ENCODE assay signal across 8 mouse cellular contexts in the genomic region with DNA sequence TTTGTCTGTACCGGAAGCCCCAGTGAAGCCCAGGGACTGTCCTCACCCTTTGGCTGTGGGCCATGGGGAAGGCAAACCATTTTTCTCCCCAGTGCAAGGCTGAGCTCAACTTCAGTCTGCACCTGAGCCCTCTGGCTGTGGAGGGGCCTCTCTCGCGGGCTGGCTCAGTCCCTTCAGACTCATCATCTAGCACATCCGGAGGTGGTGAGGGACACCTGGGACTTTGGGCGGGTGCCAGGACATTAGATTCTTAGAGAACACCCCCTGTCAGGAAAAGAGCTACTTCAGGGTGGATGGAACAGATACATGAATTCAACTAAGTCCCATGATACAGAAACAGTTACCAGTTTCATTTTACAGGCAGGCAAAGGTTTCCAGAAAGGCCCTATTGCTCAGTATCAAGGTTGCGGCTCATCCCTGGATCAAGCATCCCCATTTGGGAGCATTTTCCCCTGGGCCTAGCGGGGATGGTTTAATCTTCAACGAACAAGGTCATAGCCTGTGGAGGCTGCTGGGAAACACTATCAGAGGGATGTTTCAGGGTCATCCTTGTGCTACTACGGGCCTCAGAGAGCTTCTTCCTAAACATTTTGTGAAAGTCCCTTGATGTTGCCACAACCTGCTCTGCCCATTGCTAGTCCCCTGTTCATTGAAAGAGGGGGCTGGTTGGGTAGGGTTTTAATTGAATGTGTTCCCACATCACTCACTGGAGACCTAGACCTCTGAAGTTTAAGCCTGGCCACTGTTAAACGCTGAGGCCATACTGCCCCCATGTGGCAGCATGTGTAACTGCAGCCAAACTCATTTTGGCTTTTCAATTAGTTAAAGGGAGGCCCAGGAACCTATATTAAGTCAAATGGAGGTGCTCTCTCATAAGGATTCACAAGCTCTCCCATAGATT. TPM values are rescaled to one million over a fixed set of nuclear protein-coding genes. Genes with fewer than 3 reads are reported as not detected.
DNase-seq lines count a peak whose midpoint lies in the region; ATAC-seq and TF ChIP-seq lines count a peak whose summit lies in the region.

No protein-coding gene starts in this region.

- WGBS in heart, embryonic 13.5 days: 48% methylated on average over 10 of the region's 10 CpGs
- WGBS in forebrain, embryonic 15.5 days: 41% methylated on average over 10 of the region's 10 CpGs
- WGBS in midbrain, embryonic 16.5 days: 46% methylated on average over 10 of the region's 10 CpGs

- H3K79me2 ChIP-seq in C2C12 (ENCODE audit: control insufficient read depth, insufficient read depth): no peaks in the 10 kb centered on the region

- no peaks in the 10 kb centered on the region for H3K9me3 ChIP-seq in heart, embryonic 13.5 days
- no peaks in the 10 kb centered on the region for H3K9me3 ChIP-seq in forebrain, embryonic 15.5 days
- no peaks in the 10 kb centered on the region for H3K9me3 ChIP-seq in midbrain, embryonic 16.5 days (replicated peaks; ENCODE audit: control insufficient read depth, low read length, poor library complexity, severe bottlenecking)

- H3K4me2 ChIP-seq in heart, embryonic 13.5 days: no peak overlapping the region
- no peak overlapping the region for H3K4me2 ChIP-seq in forebrain, embryonic 15.5 days (replicated peaks)
- H3K4me2 ChIP-seq in midbrain, embryonic 16.5 days (ENCODE audit: low read length): no peak overlapping the region

- H3K27me3 ChIP-seq in heart, embryonic 13.5 days (replicated peaks): no peaks in the 10 kb centered on the region
- H3K27me3 ChIP-seq in C2C12 (ENCODE audit: control insufficient read depth, insufficient read depth, insufficient read length): no peaks in the 10 kb centered on the region
- no peaks in the 10 kb centered on the region for H3K27me3 ChIP-seq in forebrain, embryonic 15.5 days
- no peaks in the 10 kb centered on the region for H3K27me3 ChIP-seq in midbrain, embryonic 16.5 days (ENCODE audit: control insufficient read depth, insufficient read depth, low read depth, low read length)

- H3K36me3 ChIP-seq in heart, embryonic 13.5 days: peaks cover 19% of the 10 kb centered on the region
- H3K36me3 ChIP-seq in C2C12 (ENCODE audit: control insufficient read depth, insufficient read depth): no peaks in the 10 kb centered on the region
- peaks cover 19% of the 10 kb centered on the region for H3K36me3 ChIP-seq in forebrain, embryonic 15.5 days
- peaks cover 4% of the 10 kb centered on the region; the same call in 1 of the 2 replicates for H3K36me3 ChIP-seq in midbrain, embryonic 16.5 days (ENCODE audit: control insufficient read depth, insufficient read depth, low read length)

- H3K79me3 ChIP-seq in C2C12 (ENCODE audit: low read depth): no peaks in the 10 kb centered on the region

- H3K4me1 ChIP-seq in heart, embryonic 13.5 days: peaks cover 6% of the 10 kb centered on the region; the same call in 1 of the 2 replicates
- H3K4me1 ChIP-seq in forebrain, embryonic 15.5 days: peaks cover 13% of the 10 kb centered on the region
- H3K4me1 ChIP-seq in midbrain, embryonic 16.5 days (ENCODE audit: control insufficient read depth, insufficient read depth, low read length): peaks cover 9% of the 10 kb centered on the region

- no peak overlapping the region for H3K27ac ChIP-seq in heart, embryonic 13.5 days (replicated peaks)
- 0 out of 2 replicates have a peak overlapping the region, but pooled peaks have one; percentile 9 for H3K27ac ChIP-seq in forebrain, embryonic 15.5 days (replicated peaks)
- H3K27ac ChIP-seq in midbrain, embryonic 16.5 days (ENCODE audit: low read length): no peak overlapping the region

- peak overlapping the region; percentile 40; the same call in 1 of the 2 replicates for H3K9ac ChIP-seq in heart, embryonic 13.5 days
- no peak overlapping the region; the same call in 1 of the 2 replicates for H3K9ac ChIP-seq in forebrain, embryonic 15.5 days (replicated peaks)
- H3K9ac ChIP-seq in midbrain, embryonic 16.5 days (ENCODE audit: low read depth, low read length): no peak overlapping the region

- no peak for DNase-seq in heart, adult 8-10 months (ENCODE audit: low spot score)
- peak; percentile 60 for DNase-seq in brain, adult 2 months (ENCODE audit: low read depth, low spot score)
- DNase-seq in kidney, postnatal 4 days: peak; percentile 68 to 69
- DNase-seq in gastrocnemius, postnatal 14 days: no peak

- H3ac ChIP-seq in C2C12 (ENCODE audit: control insufficient read depth, insufficient read length, low read depth): no peak overlapping the region

- intact Hi-C loops in gastrocnemius, postnatal 14 days (cut with DNase I; ENCODE audit: low total_unique reads): loop anchor here (2.0 kb wide), 1 partner anchor 134 kb away; no protein-coding TSS in a partner anchor

- peak; percentile 64 for TF ChIP-seq CTCF in C2C12 (IDR thresholded peaks at IDR 0.05; ENCODE audit: control insufficient read depth, insufficient read depth, insufficient read length)

- ATAC-seq in heart, embryonic 13.5 days (ENCODE audit: extremely low read depth, insufficient number of reproducible peaks, low FRiP score, low TSS enrichment): no peak
- peak; percentile 55 for ATAC-seq in forebrain, embryonic 15.5 days (replicated peaks)
- peak; percentile 58; the same call in 1 of the 2 replicates for ATAC-seq in midbrain, embryonic 16.5 days

- no peak overlapping the region for H3K4me3 ChIP-seq in heart, embryonic 13.5 days
- no peak overlapping the region for H3K4me3 ChIP-seq in C2C12 (ENCODE audit: insufficient read depth, poor library complexity, severe bottlenecking)
- H3K4me3 ChIP-seq in forebrain, embryonic 15.5 days: no peak overlapping the region
- no peak overlapping the region for H3K4me3 ChIP-seq in midbrain, embryonic 16.5 days (ENCODE audit: low read depth, low read length)

TF ChIP-seq in C2C12, 6 proteins besides CTCF, POLR2A, EP300 and RAD21:
- no peak for TF ChIP-seq MYOD1 (IDR thresholded peaks at IDR 0.05; ENCODE audit: control insufficient read depth, insufficient read length, low read depth)
- no peak for TF ChIP-seq MAX (IDR thresholded peaks at IDR 0.05)
- TF ChIP-seq USF1 (IDR thresholded peaks at IDR 0.05; ENCODE audit: low read depth): no peak
- TF ChIP-seq CEBPB (IDR thresholded peaks at IDR 0.05; ENCODE audit: low read depth): no peak
- no peak for TF ChIP-seq FOSL1 (IDR thresholded peaks at IDR 0.05; ENCODE audit: insufficient read depth, low read length, poor library complexity, severe bottlenecking)
- no peak for TF ChIP-seq MYOG (IDR thresholded peaks at IDR 0.05; ENCODE audit: control insufficient read depth, extremely low read depth, insufficient read length)

RNA-seq across cellular contexts. Expression of a gene that starts 20.1 kb away (rescaled TPM):
- polyA plus RNA-seq in heart, embryonic 13.5 days (2015; fragmentation: Nextera tagmentation; extraction: Ambion mirVana): 110 and 126 TPM in 2 replicates
- total RNA-seq in heart, adult 8-10 months (2022): 100 to 1,000 TPM in 3 of 4 experiments, 10 to 100 TPM in 1; 89.6 to 129 (median 119) TPM
- 62.8 TPM for polyA plus RNA-seq in C2C12 (2012; fragmentation: generic; extraction: Trizol)
- 22.0 and 24.4 TPM in 2 replicates for polyA plus RNA-seq in forebrain, embryonic 15.5 days (2015; fragmentation: Nextera tagmentation; extraction: Ambion mirVana)
- 42.6 and 42.8 TPM in 2 replicates for polyA plus RNA-seq in midbrain, embryonic 16.5 days (2015; fragmentation: Nextera tagmentation; extraction: Ambion mirVana)
- 100 to 1,000 TPM; 254 to 324 TPM for total RNA-seq in gastrocnemius, postnatal 14 days (2021)

RNA-seq across cellular contexts. Expression of a gene that starts 30.3 kb away (rescaled TPM):
- polyA plus RNA-seq in heart, embryonic 13.5 days (2015; fragmentation: Nextera tagmentation; extraction: Ambion mirVana): 85.0 and 87.3 TPM in 2 replicates
- under 1 TPM in 3 of 4 experiments, not detected in 1; 0.27 to 0.66 (median 0.31) TPM for total RNA-seq in heart, adult 8-10 months (2022)
- 222 TPM for polyA plus RNA-seq in C2C12 (2012; fragmentation: generic; extraction: Trizol)
- polyA plus RNA-seq in forebrain, embryonic 15.5 days (2015; fragmentation: Nextera tagmentation; extraction: Ambion mirVana): 336 and 343 TPM in 2 replicates
- 244 and 262 TPM in 2 replicates for polyA plus RNA-seq in midbrain, embryonic 16.5 days (2015; fragmentation: Nextera tagmentation; extraction: Ambion mirVana)
- 1 to 10 TPM; 2.5 to 3.1 TPM for total RNA-seq in gastrocnemius, postnatal 14 days (2021)

Comparison
In these comparisons a context has a peak if more than half of its experiments do, and no peak if none do; other contexts are left out.
1. DNase-seq: peak in brain, adult 2 months (single experiment) and kidney, postnatal 4 days (2 of 2); none in heart, adult 8-10 months (single experiment) and gastrocnemius, postnatal 14 days (single experiment).